Mouse (Mus musculus) hindbrain, embryonic 10.5 days (tissue): ENCODE data around the gene Galnt17. TPM values are rescaled to one million over a fixed set of nuclear protein-coding genes. Genes with fewer than 3 reads are reported as not detected.
A peak's percentile ranks its signal among the peaks of the same experiment; 100 is the strongest.

Experiments
- DNase-seq: peaks from one replicate; pipeline ENCODE4 v3.0.0-alpha.2; 2017; ENCODE audit warnings: low spot score
- H3K27ac ChIP-seq: fragments of 300-500 bp; sonication (generic); 2 replicates; pipeline ENCODE4 v1.5.1; 2016; ENCODE audit warnings: mild to moderate bottlenecking, moderate library complexity
- H3K27me3 ChIP-seq: fragments of 300-500 bp; sonication (generic); 2 replicates; pipeline ENCODE4 v1.6.1; 2016; ENCODE audit warnings: mild to moderate bottlenecking; ENCODE audit not compliant: poor library complexity, insufficient read depth, severe bottlenecking
- H3K36me3 ChIP-seq: fragments of 300-500 bp; sonication (generic); 2 replicates; pipeline ENCODE4 v1.6.1; 2016; ENCODE audit warnings: mild to moderate bottlenecking, moderate library complexity
- H3K4me1 ChIP-seq: fragments of 300-500 bp; sonication (generic); replicated peaks from 2 replicates; pipeline ENCODE4 v1.6.1; 2016; ENCODE audit warnings: mild to moderate bottlenecking
- H3K4me3 ChIP-seq: fragments of 300-500 bp; sonication (generic); 2 replicates; pipeline ENCODE4 v1.5.1; 2016; ENCODE audit warnings: mild to moderate bottlenecking, moderate library complexity
- H3K9me3 ChIP-seq: fragments of 300-500 bp; sonication (generic); 2 replicates; pipeline ENCODE4 v1.6.1; 2016; ENCODE audit warnings: mild to moderate bottlenecking, moderate library complexity
- WGBS: fragments of 180-500 bp; shearing (Covaris S2); methylation state at CpG from one replicate; pipeline ENCODE4 v1.1.7; 2016; 5-methylcytosine and 5-hydroxymethylcytosine counted together
- polyA plus RNA-seq: library from polyadenylated mRNA; unstranded; fragments of >200 nt; fragmentation: Nextera tagmentation; extraction: Ambion mirVana; gene quantifications from 2 replicates; pipeline ENCODE4 v1.2.1, GENCODE M21; 2016

Galnt17 gene
- polyA plus RNA-seq, 1 experiment from 2014 or later = 1.5 TPM

GRCm38 (mm10) chr5:131231060-131231459 lies 77.2 kb downstream of the Galnt17 start:
- DNase-seq = no peak
- H3K4me3 ChIP-seq = no peak overlapping the region
- WGBS = 80% methylated on average over 11 of the region's 11 CpGs
- H3K27ac ChIP-seq = 0 out of 2 replicates have a peak overlapping the region, but pooled peaks have one; percentile 29
- H3K9me3 ChIP-seq = no peaks in the 10 kb centered on the region
- H3K27me3 ChIP-seq = no peaks in the 10 kb centered on the region
- no peaks in the 10 kb centered on the region for H3K36me3 ChIP-seq
- H3K4me1 ChIP-seq = no peaks in the 10 kb centered on the region; the same call in 1 of the 2 replicates

- WGBS = 80% methylated on average over 10 of the region's 10 CpGs
- DNase-seq = no peak
- H3K9me3 ChIP-seq = no peaks in the 10 kb centered on the region
Measured at GRCm38 (mm10) chr5:131229744-131230143, 78.6 kb downstream of the Galnt17 start.

GRCm38 (mm10) chr5:131223416-131223815 lies 84.9 kb downstream of the Galnt17 start:
- H3K27ac ChIP-seq = no peak overlapping the region
- WGBS = 79% methylated on average over 1 of the region's 1 CpGs

More at GRCm38 (mm10) chr5:131229744-131230143, 78.6 kb downstream of the Galnt17 start:
- H3K36me3 ChIP-seq = no peaks in the 10 kb centered on the region
- no peaks in the 10 kb centered on the region; the same call in 1 of the 2 replicates for H3K4me1 ChIP-seq
- no peak overlapping the region for H3K27ac ChIP-seq
- H3K4me3 ChIP-seq = no peak overlapping the region
- H3K27me3 ChIP-seq = no peaks in the 10 kb centered on the region

GRCm38 (mm10) chr5:131222498-131223244 lies 85.6 kb downstream of the Galnt17 start:
- WGBS = 89% methylated on average over 10 of the region's 10 CpGs
- H3K4me1 ChIP-seq = no peaks in the 10 kb centered on the region

More at GRCm38 (mm10) chr5:131223416-131223815, 84.9 kb downstream of the Galnt17 start:
- H3K36me3 ChIP-seq = no peaks in the 10 kb centered on the region
- H3K4me3 ChIP-seq = no peak overlapping the region
- H3K9me3 ChIP-seq = no peaks in the 10 kb centered on the region
- no peaks in the 10 kb centered on the region for H3K4me1 ChIP-seq
- DNase-seq = no peak
- no peaks in the 10 kb centered on the region for H3K27me3 ChIP-seq

GRCm38 (mm10) chr5:131218221-131218620 lies 90.1 kb downstream of the Galnt17 start:
- H3K27me3 ChIP-seq = no peaks in the 10 kb centered on the region
- H3K4me3 ChIP-seq = no peak overlapping the region
- 0 out of 2 replicates have a peak, but pooled peaks cover 3% of the 10 kb centered on the region for H3K9me3 ChIP-seq
- WGBS = 83% methylated on average over 3 of the region's 3 CpGs
- no peaks in the 10 kb centered on the region for H3K36me3 ChIP-seq
- H3K27ac ChIP-seq = no peak overlapping the region
- H3K4me1 ChIP-seq = no peaks in the 10 kb centered on the region
- DNase-seq = no peak

More at GRCm38 (mm10) chr5:131222498-131223244, 85.6 kb downstream of the Galnt17 start:
- Histone ChIP-seq H3K9me3 (0 out of 2 replicates have a peak, but pooled peaks cover 2% of the 10 kb centered on the region), H3K4me3 (no peak overlapping the region), H3K27ac (no peak overlapping the region), H3K27me3 (no peaks in the 10 kb centered on the region), H3K36me3 (no peaks in the 10 kb centered on the region)
- no peak for DNase-seq

GRCm38 (mm10) chr5:131211618-131212017 lies 96.7 kb downstream of the Galnt17 start:
- no peaks in the 10 kb centered on the region for H3K36me3 ChIP-seq
- H3K9me3 ChIP-seq = no peaks in the 10 kb centered on the region
- H3K4me3 ChIP-seq = no peak overlapping the region
- WGBS = 55% methylated on average over 3 of the region's 3 CpGs
- H3K4me1 ChIP-seq = 0 out of 2 replicates have a peak, but pooled peaks cover 4% of the 10 kb centered on the region
- no peaks in the 10 kb centered on the region for H3K27me3 ChIP-seq
- H3K27ac ChIP-seq = no peak overlapping the region
- DNase-seq = no peak

GRCm38 (mm10) chr5:131201146-131201545 lies 107.2 kb downstream of the Galnt17 start:
- Histone ChIP-seq H3K27ac (no peak overlapping the region), H3K4me1 (no peaks in the 10 kb centered on the region), H3K27me3 (no peaks in the 10 kb centered on the region), H3K36me3 (no peaks in the 10 kb centered on the region), H3K9me3 (peaks cover 4% of the 10 kb centered on the region; the same call in 1 of the 2 replicates), H3K4me3 (no peak overlapping the region)
- 46% methylated on average over 2 of the region's 2 CpGs for WGBS
- no peak for DNase-seq

GRCm38 (mm10) chr5:131192311-131192710 lies 116.0 kb downstream of the Galnt17 start:
- no peak overlapping the region for H3K27ac ChIP-seq
- DNase-seq = no peak
- 83% methylated on average over 3 of the region's 3 CpGs for WGBS
- H3K36me3 ChIP-seq = no peaks in the 10 kb centered on the region
- H3K9me3 ChIP-seq = no peaks in the 10 kb centered on the region
- no peaks in the 10 kb centered on the region for H3K4me1 ChIP-seq
- no peaks in the 10 kb centered on the region for H3K27me3 ChIP-seq
- no peak overlapping the region for H3K4me3 ChIP-seq

- Histone ChIP-seq H3K9me3 (no peaks in the 10 kb centered on the region), H3K36me3 (no peaks in the 10 kb centered on the region), H3K27me3 (no peaks in the 10 kb centered on the region), H3K4me3 (no peak overlapping the region), H3K4me1 (no peaks in the 10 kb centered on the region), H3K27ac (no peak overlapping the region)
- DNase-seq = no peak
Measured at GRCm38 (mm10) chr5:131184566-131184965, 123.7 kb downstream of the Galnt17 start.

GRCm38 (mm10) chr5:131181231-131181630 lies 127.1 kb downstream of the Galnt17 start:
- no peak for DNase-seq
- Histone ChIP-seq H3K36me3 (no peaks in the 10 kb centered on the region), H3K27ac (no peak overlapping the region), H3K9me3 (no peaks in the 10 kb centered on the region), H3K27me3 (no peaks in the 10 kb centered on the region), H3K4me1 (peaks cover 18% of the 10 kb centered on the region), H3K4me3 (no peak overlapping the region)
- WGBS = 90% methylated on average over 1 of the region's 1 CpGs

GRCm38 (mm10) chr5:131180756-131181155 lies 127.5 kb downstream of the Galnt17 start:
- Histone ChIP-seq H3K36me3 (no peaks in the 10 kb centered on the region), H3K27ac (no peak overlapping the region), H3K27me3 (no peaks in the 10 kb centered on the region), H3K4me3 (no peak overlapping the region), H3K9me3 (no peaks in the 10 kb centered on the region), H3K4me1 (peaks cover 18% of the 10 kb centered on the region)
- DNase-seq = no peak
- 94% methylated on average over 1 of the region's 1 CpGs for WGBS

GRCm38 (mm10) chr5:131177851-131178250 lies 130.4 kb downstream of the Galnt17 start:
- Histone ChIP-seq H3K4me1 (peaks cover 18% of the 10 kb centered on the region), H3K36me3 (no peaks in the 10 kb centered on the region), H3K9me3 (0 out of 2 replicates have a peak, but pooled peaks cover 4% of the 10 kb centered on the region), H3K27ac (peak overlapping the region; percentile 60), H3K27me3 (no peaks in the 10 kb centered on the region), H3K4me3 (no peak overlapping the region)
- no peak for DNase-seq
- WGBS = 50% methylated on average over 7 of the region's 7 CpGs

GRCm38 (mm10) chr5:131177168-131177567 lies 131.1 kb downstream of the Galnt17 start:
- WGBS = 15% methylated on average over 2 of the region's 2 CpGs
- H3K4me3 ChIP-seq = no peak overlapping the region
- peak; percentile 7 for DNase-seq
- H3K27me3 ChIP-seq = no peaks in the 10 kb centered on the region
- H3K4me1 ChIP-seq = peaks cover 18% of the 10 kb centered on the region
- H3K27ac ChIP-seq = peak overlapping the region; percentile 60
- H3K36me3 ChIP-seq = no peaks in the 10 kb centered on the region
- 0 out of 2 replicates have a peak, but pooled peaks cover 4% of the 10 kb centered on the region for H3K9me3 ChIP-seq
